Mouse (Mus musculus): Measurements from ENCODE around the gene Rnd3.

The Rnd3 gene

GRCm38 (mm10) chr2:51148975-51149374, at the start of gene Rnd3:
TSS of gene Rnd3 (minus strand) at chr2:51149111.
- DNase-seq = peak; percentile 98

GRCm38 (mm10) chr2:51192319-51192718, 43.4 kb upstream of the Rnd3 start:
- DNase-seq = peak in 1 of 2 experiments; percentile 22

GRCm38 (mm10) chr2:51185762-51186161, 36.9 kb upstream of the Rnd3 start:
- DNase-seq = no peak

- no peak for DNase-seq
These were observed 34.1 kb upstream of the Rnd3 start for GRCm38 (mm10) chr2:51182990-51183389.

GRCm38 (mm10) chr2:51181376-51181775, 32.5 kb upstream of the Rnd3 start:
- no peak for DNase-seq

GRCm38 (mm10) chr2:51179096-51179495, 30.2 kb upstream of the Rnd3 start:
- no peak for DNase-seq

- DNase-seq = no peak
These were observed 28.7 kb upstream of the Rnd3 start for GRCm38 (mm10) chr2:51177615-51178014.

GRCm38 (mm10) chr2:51175276-51175675, 26.4 kb upstream of the Rnd3 start:
- no peak for DNase-seq

GRCm38 (mm10) chr2:51161110-51161509, 12.2 kb upstream of the Rnd3 start:
- DNase-seq = no peak

GRCm38 (mm10) chr2:51148454-51148853, 457 bp downstream of the Rnd3 start:
- DNase-seq = peak; percentile 27 to 57

GRCm38 (mm10) chr2:51148065-51148407, 875 bp downstream of the Rnd3 start:
- DNase-seq = no peak

GRCm38 (mm10) chr2:51147318-51148064, 1.4 kb downstream of the Rnd3 start:
- DNase-seq = peak; percentile 81 to 91

- peak; percentile 75 to 88 for DNase-seq
These were observed 2.0 kb downstream of the Rnd3 start for GRCm38 (mm10) chr2:51146871-51147317.

- DNase-seq = peak; percentile 22 to 48
These were observed 3.0 kb downstream of the Rnd3 start for GRCm38 (mm10) chr2:51145838-51146470.

- DNase-seq = peak; percentile 36 to 39
These were observed 4.4 kb downstream of the Rnd3 start for GRCm38 (mm10) chr2:51144380-51145120.

- DNase-seq = no peak
These were observed 6.5 kb downstream of the Rnd3 start for GRCm38 (mm10) chr2:51142422-51142821.

GRCm38 (mm10) chr2:51141345-51141744, 7.6 kb downstream of the Rnd3 start:
- DNase-seq = no peak

GRCm38 (mm10) chr2:51140486-51140885, 8.4 kb downstream of the Rnd3 start:
- peak in 1 of 2 experiments; percentile 28 for DNase-seq

- DNase-seq = no peak
These were observed 8.9 kb downstream of the Rnd3 start for GRCm38 (mm10) chr2:51139912-51140446.

- peak; percentile 65 to 74 for DNase-seq
These were observed 9.5 kb downstream of the Rnd3 start for GRCm38 (mm10) chr2:51139218-51139911.

GRCm38 (mm10) chr2:51137726-51138125, 11.2 kb downstream of the Rnd3 start:
- DNase-seq = peak; percentile 25 to 45

GRCm38 (mm10) chr2:51132181-51132580, 16.7 kb downstream of the Rnd3 start:
- no peak for DNase-seq

- peak; percentile 37 to 44 for DNase-seq
These were observed 20.8 kb downstream of the Rnd3 start for GRCm38 (mm10) chr2:51128090-51128489.

Measured in kidney, postnatal 25 days (tissue).